Mouse (Mus musculus): ENCODE results near the gene Shank2. TPM values are rescaled to one million over a fixed set of nuclear protein-coding genes. Genes with fewer than 3 reads are reported as not detected.

Gene Shank2
- total and polyA plus RNA-seq, 3 experiments, result not detected

GRCm38 (mm10) chr7:143978741-143979371, 22.9 kb upstream of the Shank2 start:
- no peak for DNase-seq (ENCODE audit: low read depth, low spot score)
- H3K36me3 ChIP-seq (ENCODE audit: control insufficient read depth in 1 of 2, insufficient read depth in 2 of 2, low read length in 2 of 2), result no peaks in the 10 kb centered on the region
- no peak overlapping the region for H3K9ac ChIP-seq (ENCODE audit: control insufficient read depth, low read depth, low read length, poor library complexity, severe bottlenecking)
- H3K4me1 ChIP-seq (ENCODE audit: control insufficient read depth in 1 of 2, insufficient read depth in 2 of 2, low read length in 2 of 2), result no peaks in the 10 kb centered on the region
- no peak overlapping the region for H3K27ac ChIP-seq (ENCODE audit: control insufficient read depth, low read depth, low read length)
- no peak overlapping the region for H3K4me3 ChIP-seq (ENCODE audit: control insufficient read depth in 1 of 2, insufficient read depth in 1 of 2, low read depth in 2 of 2, low read length in 2 of 2)
- no peak for TF ChIP-seq MYC (IDR thresholded peaks at IDR 0.05; ENCODE audit: low read depth, low read length)
- 0 out of 6 replicates have a peak, but pooled peaks of 1 of the 3 experiments have one; percentile 2 for TF ChIP-seq CTCF (IDR thresholded peaks at IDR 0.05 in 2 of 3, conservative IDR thresholded peaks at IDR 0.05 in 1 of 3; ENCODE audit: control insufficient read depth in 1 of 3, insufficient read depth in 1 of 3, low read depth in 2 of 3, low read length in 3 of 3, poor library complexity in 1 of 3, severe bottlenecking in 1 of 3)
- no peaks in the 10 kb centered on the region for H3K27me3 ChIP-seq (ENCODE audit: control insufficient read depth in 1 of 2, insufficient read depth in 2 of 2, low read length in 2 of 2)
- H3K79me2 ChIP-seq (ENCODE audit: control insufficient read depth, insufficient read depth, low read length, poor library complexity), result no peaks in the 10 kb centered on the region
- no peaks in the 10 kb centered on the region for H3K9me3 ChIP-seq (replicated peaks; ENCODE audit: insufficient read depth, low read length)

GRCm38 (mm10) chr7:143979986-143980385, 21.7 kb upstream of the Shank2 start:
- no peaks in the 10 kb centered on the region for H3K36me3 ChIP-seq (ENCODE audit: control insufficient read depth in 1 of 2, insufficient read depth in 2 of 2, low read length in 2 of 2)
- no peaks in the 10 kb centered on the region for H3K79me2 ChIP-seq (ENCODE audit: control insufficient read depth, insufficient read depth, low read length, poor library complexity)
- no peaks in the 10 kb centered on the region for H3K4me1 ChIP-seq (ENCODE audit: control insufficient read depth in 1 of 2, insufficient read depth in 2 of 2, low read length in 2 of 2)
- no peak overlapping the region for H3K9ac ChIP-seq (ENCODE audit: control insufficient read depth, low read depth, low read length, poor library complexity, severe bottlenecking)
- no peak for DNase-seq (ENCODE audit: low read depth, low spot score)
- no peak overlapping the region for H3K27ac ChIP-seq (ENCODE audit: control insufficient read depth, low read depth, low read length)
- no peak overlapping the region for H3K4me3 ChIP-seq (ENCODE audit: control insufficient read depth in 1 of 2, insufficient read depth in 1 of 2, low read depth in 2 of 2, low read length in 2 of 2)
- TF ChIP-seq MAX (IDR thresholded peaks at IDR 0.05; ENCODE audit: low read length) (no peak), BHLHE40 (IDR thresholded peaks at IDR 0.05; ENCODE audit: borderline replicate concordance, low read depth, low read length) (no peak), SIN3A (IDR thresholded peaks at IDR 0.05; ENCODE audit: low read length) (no peak), GABPA (IDR thresholded peaks at IDR 0.05; ENCODE audit: low read depth, low read length) (no peak), MYC (IDR thresholded peaks at IDR 0.05; ENCODE audit: low read depth, low read length) (no peak), MXI1 (IDR thresholded peaks at IDR 0.05; ENCODE audit: low read depth, low read length) (no peak), RAD21 (IDR thresholded peaks at IDR 0.05; ENCODE audit: low read depth, low read length) (no peak)
- no peaks in the 10 kb centered on the region for H3K9me3 ChIP-seq (replicated peaks; ENCODE audit: insufficient read depth, low read length)
- H3K27me3 ChIP-seq (ENCODE audit: control insufficient read depth in 1 of 2, insufficient read depth in 2 of 2, low read length in 2 of 2), result no peaks in the 10 kb centered on the region

DNA sequence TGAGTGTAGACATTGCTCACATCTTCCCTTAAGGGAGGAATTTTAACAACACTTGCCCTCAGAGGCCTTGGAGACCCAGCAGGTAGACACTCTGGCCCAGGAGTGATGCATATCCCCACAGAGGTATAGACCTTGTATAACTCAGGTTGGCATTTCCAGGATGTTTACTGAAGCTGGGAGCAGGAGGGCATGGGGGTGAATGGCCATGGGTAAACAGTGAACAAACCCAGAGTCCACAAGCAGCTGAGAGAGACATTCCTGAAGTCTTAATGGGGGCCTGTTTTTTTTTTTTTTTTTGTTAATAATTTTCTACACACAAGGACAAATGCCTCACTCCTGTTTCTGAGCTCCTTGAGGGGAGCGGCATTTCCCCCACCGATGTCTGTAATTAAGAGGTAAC, 15.4 kb upstream of the Shank2 start:
- H3K27me3 ChIP-seq (ENCODE audit: control insufficient read depth in 1 of 2, insufficient read depth in 2 of 2, low read length in 2 of 2), result no peaks in the 10 kb centered on the region
- no peak for DNase-seq (ENCODE audit: low read depth, low spot score)
- no peak overlapping the region for H3K27ac ChIP-seq (ENCODE audit: control insufficient read depth, low read depth, low read length)
- H3K36me3 ChIP-seq (ENCODE audit: control insufficient read depth in 1 of 2, insufficient read depth in 2 of 2, low read length in 2 of 2), result no peaks in the 10 kb centered on the region
- H3K79me2 ChIP-seq (ENCODE audit: control insufficient read depth, insufficient read depth, low read length, poor library complexity), result no peaks in the 10 kb centered on the region
- TF ChIP-seq BHLHE40 (IDR thresholded peaks at IDR 0.05; ENCODE audit: borderline replicate concordance, low read depth, low read length) (no peak), ZC3H11A (IDR thresholded peaks at IDR 0.05; ENCODE audit: low read depth, low read length) (no peak), TAL1 (IDR thresholded peaks at IDR 0.05; ENCODE audit: low read length) (no peak), ZKSCAN1 (IDR thresholded peaks at IDR 0.05; ENCODE audit: low read depth, low read length) (no peak), EP300 (IDR thresholded peaks at IDR 0.05; ENCODE audit: low read depth in 1 of 2, low read length in 2 of 2) (no peak), UBTF (IDR thresholded peaks at IDR 0.05; ENCODE audit: borderline replicate concordance, insufficient read depth, low read depth, low read length) (no peak), ELF1 (IDR thresholded peaks at IDR 0.05; ENCODE audit: low read depth, low read length) (no peak), MYC (IDR thresholded peaks at IDR 0.05; ENCODE audit: low read depth, low read length) (no peak), JUND (IDR thresholded peaks at IDR 0.05; ENCODE audit: low read depth, low read length) (no peak), RCOR1 (IDR thresholded peaks at IDR 0.05; ENCODE audit: low read depth, low read length) (no peak), CHD2 (IDR thresholded peaks at IDR 0.05; ENCODE audit: low read length) (no peak), POLR2AphosphoS5 (IDR thresholded peaks at IDR 0.05; ENCODE audit: borderline replicate concordance, low read depth, low read length) (no peak), GATA1 (IDR thresholded peaks at IDR 0.05; ENCODE audit: low read depth, low read length) (no peak), CHD1 (IDR thresholded peaks at IDR 0.05; ENCODE audit: low read depth, low read length) (no peak), CTCF (IDR thresholded peaks at IDR 0.05 in 2 of 3, conservative IDR thresholded peaks at IDR 0.05 in 1 of 3; ENCODE audit: control insufficient read depth in 1 of 3, insufficient read depth in 1 of 3, low read depth in 2 of 3, low read length in 3 of 3, poor library complexity in 1 of 3, severe bottlenecking in 1 of 3) (no peak)
- no peak overlapping the region for H3K9ac ChIP-seq (ENCODE audit: control insufficient read depth, low read depth, low read length, poor library complexity, severe bottlenecking)
- no peaks in the 10 kb centered on the region for H3K9me3 ChIP-seq (replicated peaks; ENCODE audit: insufficient read depth, low read length)
- H3K4me3 ChIP-seq (ENCODE audit: control insufficient read depth in 1 of 2, insufficient read depth in 1 of 2, low read depth in 2 of 2, low read length in 2 of 2), result no peak overlapping the region
- no peaks in the 10 kb centered on the region for H3K4me1 ChIP-seq (ENCODE audit: control insufficient read depth in 1 of 2, insufficient read depth in 2 of 2, low read length in 2 of 2)
